Mouse (Mus musculus) mammary gland, adult 2 months (tissue): ENCODE measurements around the gene Pxmp2. TPM values are rescaled to one million over a fixed set of nuclear protein-coding genes. Genes with fewer than 3 reads are reported as not detected.

ENCODE experiments used
- polyA plus RNA-seq: library from polyadenylated mRNA; depleted of rRNA; stranded (reverse); fragments of >200 nt; gene quantifications from 2 replicates; pipeline ENCODE4 v1.2.3, GENCODE M21; 2012; ENCODE audit warnings: low replicate concordance; rRNA removed

The Pxmp2 gene
- polyA plus RNA-seq, result 14.3 and 29.8 TPM in 2 replicates

GRCm38 (mm10) chr5:110285770-110286445 lies at the start of gene Pxmp2, which contains the start of gene Pole:
Gene Pxmp2 (minus strand): TSS chr5:110286186.
Gene Pole (plus strand): TSS chr5:110286306.

GRCm38 (mm10) chr5:110269141-110270101 lies 16.6 kb downstream of the Pxmp2 start, which contains the start of gene Pgam5:
Gene Pgam5 (minus strand): TSS chr5:110269913.

GRCm38 (mm10) chr5:110230780-110231461 lies 55.1 kb downstream of the Pxmp2 start, which contains the start of gene Ankle2:
Gene Ankle2 (plus strand): TSS chr5:110231004.

Other genes starting within 250 kb of the Pxmp2 start
- 0.68 TPM in 1 of 2 replicates, not detected in the other for gene Gm17655, start 213.7 kb downstream of the Pxmp2 start, polyA plus RNA-seq
- gene Gm35315, start 191.8 kb downstream of the Pxmp2 start, polyA plus RNA-seq, result 0.06 and 0.22 TPM in 2 replicates
- gene Plcxd1, start 186.2 kb downstream of the Pxmp2 start, polyA plus RNA-seq, result 3.6 and 4.3 TPM in 2 replicates
- 96.9 and 180 TPM in 2 replicates for gene Gtpbp6, start 178.0 kb downstream of the Pxmp2 start, polyA plus RNA-seq
- gene Zfp605, start 176.1 kb downstream of the Pxmp2 start, polyA plus RNA-seq, result 0.18 and 0.70 TPM in 2 replicates
- gene Chfr, start 150.3 kb downstream of the Pxmp2 start, polyA plus RNA-seq, result 47.0 and 73.3 TPM in 2 replicates
- 6.5 and 8.6 TPM in 2 replicates for gene Golga3, start 109.5 kb downstream of the Pxmp2 start, polyA plus RNA-seq
- 10.1 and 12.8 TPM in 2 replicates for gene Ankle2, start 55.2 kb downstream of the Pxmp2 start, polyA plus RNA-seq
- gene Pgam5, start 16.3 kb downstream of the Pxmp2 start, polyA plus RNA-seq, result 18.0 and 26.8 TPM in 2 replicates
- 3.5 and 4.5 TPM in 2 replicates for gene Pole, start 120 bp upstream of the Pxmp2 start, polyA plus RNA-seq
- 0.67 and 1.4 TPM in 2 replicates for gene P2rx2, start 57.0 kb upstream of the Pxmp2 start, polyA plus RNA-seq
- not detected in 2 replicates for gene Lrcol1, start 58.5 kb upstream of the Pxmp2 start, polyA plus RNA-seq
- gene Fbrsl1, start 162.3 kb upstream of the Pxmp2 start, polyA plus RNA-seq, result 42.1 and 183 TPM in 2 replicates